Mouse (Mus musculus) right cerebral cortex, adult 2 months (tissue): ENCODE data around the gene Olfr1085.
"Not testable (repeated sequence)": the region's sequence is repeated elsewhere in the genome, so short reads cannot be mapped to it uniquely, and the experiment has no call there.

Experiments used
- DNase-seq, 2 experiments: peaks; one replicate each; pipeline ENCODE4 v3.0.0; 2021 to 2022; ENCODE audit warnings: low spot score in 2 of 2

The Olfr1085 gene

GRCm38 (mm10) chr2:86661919-86662318, at the start of gene Olfr1085:
Gene Olfr1085, minus strand, starts transcription at chr2:86662019.
- DNase-seq = no peak

DNA sequence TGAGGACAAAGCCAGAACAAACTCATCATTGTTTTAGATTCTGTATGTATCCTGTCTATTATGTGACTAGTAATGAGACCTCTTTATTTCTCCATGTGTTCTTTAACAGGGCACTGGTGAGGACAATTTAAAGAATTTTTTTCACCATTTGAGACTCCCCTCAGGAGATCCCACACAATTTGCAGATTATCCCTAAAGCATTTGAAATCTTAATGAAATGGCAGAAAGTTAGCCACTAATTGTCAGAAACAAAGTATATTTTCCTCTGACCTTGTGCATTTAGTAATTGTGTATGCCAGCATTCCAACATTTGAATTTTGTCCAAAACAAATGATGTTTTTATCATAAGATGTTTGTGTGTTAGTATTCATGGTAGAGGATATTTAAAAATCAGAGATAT, 36.5 kb upstream of the Olfr1085 start, which contains the start of gene Olfr1087:
Gene Olfr1087, minus strand, starts transcription at position 101 of the 400 bp plus-strand sequence.
- no peak for DNase-seq

- DNase-seq = no peak
Measured at GRCm38 (mm10) chr2:86679992-86680391, 18.2 kb upstream of the Olfr1085 start, which contains the start of gene Olfr1086. Gene Olfr1086, minus strand, starts transcription at chr2:86680092.

GRCm38 (mm10) chr2:86639625-86640024, 22.2 kb downstream of the Olfr1085 start, which contains the start of gene Olfr1084:
Gene Olfr1084, minus strand, starts transcription at chr2:86639725.
- not testable (repeated sequence) for DNase-seq
